Mouse (Mus musculus): ENCODE results near the gene Tmem167. TPM values are rescaled to one million over a fixed set of nuclear protein-coding genes. Genes with fewer than 3 reads are reported as not detected.

Gene Tmem167
- polyA plus RNA-seq, 1 experiment from 2014 or later: 78.5 TPM

DNA sequence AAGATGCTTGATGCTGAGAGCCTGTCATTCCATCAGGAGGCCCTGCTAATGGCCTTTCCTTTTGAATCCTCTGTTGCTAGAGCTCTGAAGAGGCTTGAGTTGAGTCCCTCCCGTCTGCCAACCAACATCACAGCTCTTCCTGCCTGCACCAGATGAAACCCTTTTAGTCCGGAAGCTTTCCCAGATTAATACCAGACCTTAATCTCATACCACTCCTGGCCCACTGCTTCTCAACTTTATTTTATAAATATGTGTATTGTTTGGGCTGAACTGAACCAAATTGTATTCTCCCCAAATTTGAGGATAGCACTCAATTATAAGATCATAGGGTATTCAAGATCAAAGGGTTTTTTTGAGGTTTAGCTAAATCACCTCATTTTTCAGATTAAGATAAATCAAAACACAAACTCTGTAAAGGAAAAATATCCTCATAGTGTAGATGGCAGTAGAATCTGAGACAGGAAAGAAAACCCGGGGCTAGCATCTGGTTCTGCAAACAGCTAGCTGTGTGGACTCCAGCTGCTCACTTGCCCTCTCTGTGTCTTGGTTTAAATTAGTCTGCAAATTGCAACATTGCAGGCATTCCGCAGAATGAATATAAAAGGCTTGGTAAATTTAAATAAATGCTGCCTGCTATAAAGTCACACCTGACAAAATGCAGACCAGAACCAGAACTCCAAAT lies 81.3 kb downstream of the Tmem167 start:
- no peak overlapping the region for H3K27ac ChIP-seq (ENCODE audit: low read length)
- H3K27me3 ChIP-seq (ENCODE audit: control insufficient read depth, insufficient read depth, low read length): no peaks in the 10 kb centered on the region
- H3K4me2 ChIP-seq (replicated peaks; ENCODE audit: low read depth, low read length): no peak overlapping the region
- no peaks in the 10 kb centered on the region for H3K9me3 ChIP-seq (ENCODE audit: control insufficient read depth, low read depth, low read length)
- no peak overlapping the region for H3K4me3 ChIP-seq (ENCODE audit: low read depth, low read length)
- WGBS: 47% methylated on average over 4 of the region's 4 CpGs
- H3K4me1 ChIP-seq (ENCODE audit: control insufficient read depth, insufficient read depth, low read length): no peaks in the 10 kb centered on the region
- no peaks in the 10 kb centered on the region for H3K36me3 ChIP-seq (ENCODE audit: control insufficient read depth, insufficient read depth, low read length)
- no peak for ATAC-seq (ENCODE audit: insufficient number of reproducible peaks, insufficient read depth, low FRiP score, low read depth)
- no peak overlapping the region for H3K9ac ChIP-seq (replicated peaks; ENCODE audit: low read depth, low read length)

DNA sequence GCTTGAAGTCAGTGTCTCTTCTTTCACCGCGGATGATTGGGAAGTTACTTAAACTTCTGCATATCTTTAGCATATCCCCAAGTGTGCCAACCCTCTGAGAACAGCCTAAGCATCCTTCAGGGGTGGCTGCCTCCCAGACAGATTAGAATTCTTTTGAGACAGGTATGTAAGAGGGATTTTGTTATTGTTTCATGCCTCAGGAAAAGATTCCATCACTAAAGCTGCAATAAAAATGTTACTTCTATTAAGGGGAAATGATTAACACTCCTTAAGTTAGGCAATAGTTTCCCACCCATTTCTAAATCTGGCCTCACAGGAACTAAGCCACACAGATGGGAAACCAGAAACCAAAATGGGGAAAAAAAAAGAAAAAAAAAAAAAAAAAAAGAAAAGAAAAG lies 81.9 kb downstream of the Tmem167 start:
- Histone ChIP-seq H3K4me3 (ENCODE audit: low read depth, low read length) (no peak overlapping the region), H3K27me3 (ENCODE audit: control insufficient read depth, insufficient read depth, low read length) (no peaks in the 10 kb centered on the region), H3K9ac (replicated peaks; ENCODE audit: low read depth, low read length) (no peak overlapping the region), H3K4me1 (ENCODE audit: control insufficient read depth, insufficient read depth, low read length) (no peaks in the 10 kb centered on the region), H3K36me3 (ENCODE audit: control insufficient read depth, insufficient read depth, low read length) (no peaks in the 10 kb centered on the region), H3K4me2 (replicated peaks; ENCODE audit: low read depth, low read length) (no peak overlapping the region), H3K27ac (ENCODE audit: low read length) (no peak overlapping the region), H3K9me3 (ENCODE audit: control insufficient read depth, low read depth, low read length) (no peaks in the 10 kb centered on the region)
- ATAC-seq (ENCODE audit: insufficient number of reproducible peaks, insufficient read depth, low FRiP score, low read depth): no peak
- WGBS: 11% methylated on average over 2 of the region's 2 CpGs

- H3K4me2 ChIP-seq (replicated peaks; ENCODE audit: low read depth, low read length): no peak overlapping the region
- no peak overlapping the region for H3K27ac ChIP-seq (ENCODE audit: low read length)
- no peak overlapping the region for H3K4me3 ChIP-seq (ENCODE audit: low read depth, low read length)
- no peaks in the 10 kb centered on the region for H3K9me3 ChIP-seq (ENCODE audit: control insufficient read depth, low read depth, low read length)
- no peak overlapping the region for H3K9ac ChIP-seq (replicated peaks; ENCODE audit: low read depth, low read length)
- no peak for ATAC-seq (ENCODE audit: insufficient number of reproducible peaks, insufficient read depth, low FRiP score, low read depth)
- H3K27me3 ChIP-seq (ENCODE audit: control insufficient read depth, insufficient read depth, low read length): no peaks in the 10 kb centered on the region
- no peaks in the 10 kb centered on the region for H3K4me1 ChIP-seq (ENCODE audit: control insufficient read depth, insufficient read depth, low read length)
- no peaks in the 10 kb centered on the region for H3K36me3 ChIP-seq (ENCODE audit: control insufficient read depth, insufficient read depth, low read length)
Observed at GRCm38 (mm10) chr13:90171390-90171789, 82.5 kb downstream of the Tmem167 start.

GRCm38 (mm10) chr13:90175662-90176061 lies 86.7 kb downstream of the Tmem167 start:
- no peak overlapping the region for H3K4me2 ChIP-seq (replicated peaks; ENCODE audit: low read depth, low read length)
- no peak overlapping the region for H3K4me3 ChIP-seq (ENCODE audit: low read depth, low read length)
- H3K9ac ChIP-seq (replicated peaks; ENCODE audit: low read depth, low read length): no peak overlapping the region
- H3K27me3 ChIP-seq (ENCODE audit: control insufficient read depth, insufficient read depth, low read length): no peaks in the 10 kb centered on the region
- no peak overlapping the region for H3K27ac ChIP-seq (ENCODE audit: low read length)
- H3K9me3 ChIP-seq (ENCODE audit: control insufficient read depth, low read depth, low read length): no peaks in the 10 kb centered on the region
- H3K4me1 ChIP-seq (ENCODE audit: control insufficient read depth, insufficient read depth, low read length): no peaks in the 10 kb centered on the region
- WGBS: 68% methylated on average over 2 of the region's 2 CpGs
- no peaks in the 10 kb centered on the region for H3K36me3 ChIP-seq (ENCODE audit: control insufficient read depth, insufficient read depth, low read length)
- ATAC-seq (ENCODE audit: insufficient number of reproducible peaks, insufficient read depth, low FRiP score, low read depth): no peak

GRCm38 (mm10) chr13:90182262-90182661 lies 93.3 kb downstream of the Tmem167 start:
- Histone ChIP-seq H3K27ac (ENCODE audit: low read length) (no peak overlapping the region), H3K9ac (replicated peaks; ENCODE audit: low read depth, low read length) (no peak overlapping the region), H3K4me2 (replicated peaks; ENCODE audit: low read depth, low read length) (no peak overlapping the region), H3K4me1 (ENCODE audit: control insufficient read depth, insufficient read depth, low read length) (no peaks in the 10 kb centered on the region), H3K36me3 (ENCODE audit: control insufficient read depth, insufficient read depth, low read length) (no peaks in the 10 kb centered on the region), H3K27me3 (ENCODE audit: control insufficient read depth, insufficient read depth, low read length) (no peaks in the 10 kb centered on the region), H3K9me3 (ENCODE audit: control insufficient read depth, low read depth, low read length) (no peaks in the 10 kb centered on the region), H3K4me3 (ENCODE audit: low read depth, low read length) (no peak overlapping the region)
- ATAC-seq (ENCODE audit: insufficient number of reproducible peaks, insufficient read depth, low FRiP score, low read depth): no peak

DNA sequence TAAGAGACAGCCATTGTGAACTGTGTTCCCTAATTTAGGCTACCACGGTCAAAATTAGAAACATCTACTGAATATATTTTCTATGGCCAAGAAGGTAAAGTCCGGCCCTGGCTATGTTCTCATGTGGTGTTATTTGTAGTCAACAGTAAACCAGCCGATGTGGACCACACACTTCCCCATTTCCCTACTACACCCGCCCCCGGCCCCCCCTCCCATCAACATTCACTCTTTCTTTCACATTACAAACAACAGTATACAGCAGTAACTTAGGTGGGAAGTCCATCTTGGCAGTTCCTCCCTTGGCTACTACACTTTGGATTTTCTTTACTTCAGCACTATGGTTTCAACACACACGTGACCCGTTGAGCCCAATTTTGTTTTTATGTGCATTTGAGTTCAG lies 94.6 kb downstream of the Tmem167 start:
- Histone ChIP-seq H3K9me3 (ENCODE audit: control insufficient read depth, low read depth, low read length) (no peaks in the 10 kb centered on the region), H3K4me1 (ENCODE audit: control insufficient read depth, insufficient read depth, low read length) (no peaks in the 10 kb centered on the region), H3K4me3 (ENCODE audit: low read depth, low read length) (no peak overlapping the region), H3K9ac (replicated peaks; ENCODE audit: low read depth, low read length) (no peak overlapping the region), H3K27me3 (ENCODE audit: control insufficient read depth, insufficient read depth, low read length) (no peaks in the 10 kb centered on the region), H3K27ac (ENCODE audit: low read length) (no peak overlapping the region), H3K4me2 (replicated peaks; ENCODE audit: low read depth, low read length) (no peak overlapping the region), H3K36me3 (ENCODE audit: control insufficient read depth, insufficient read depth, low read length) (no peaks in the 10 kb centered on the region)
- WGBS: 89% methylated on average over 7 of the region's 7 CpGs
- ATAC-seq (ENCODE audit: insufficient number of reproducible peaks, insufficient read depth, low FRiP score, low read depth): no peak

DNA sequence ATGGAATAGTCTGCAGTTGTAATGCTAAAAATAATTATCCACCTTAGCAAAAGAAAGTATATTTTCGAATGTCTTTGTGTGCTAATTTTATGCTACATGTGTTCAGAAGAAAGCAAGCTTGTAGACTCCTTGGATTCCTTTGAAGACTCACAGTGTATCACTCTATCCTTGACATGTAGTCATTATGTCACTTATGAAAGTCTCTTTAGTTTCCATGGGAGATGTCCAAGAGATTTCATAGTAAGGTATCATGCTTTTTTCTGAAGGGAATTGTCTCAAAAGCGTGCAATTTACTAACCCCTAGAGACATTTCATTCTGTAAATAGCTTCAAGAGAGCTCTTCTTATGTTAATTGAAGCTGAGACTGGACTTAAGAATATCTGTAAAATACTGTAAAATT lies 97.8 kb downstream of the Tmem167 start:
- ATAC-seq (ENCODE audit: insufficient number of reproducible peaks, insufficient read depth, low FRiP score, low read depth): no peak
- WGBS: 83% methylated on average over 2 of the region's 2 CpGs
- no peaks in the 10 kb centered on the region for H3K36me3 ChIP-seq (ENCODE audit: control insufficient read depth, insufficient read depth, low read length)
- H3K4me3 ChIP-seq (ENCODE audit: low read depth, low read length): no peak overlapping the region
- H3K27me3 ChIP-seq (ENCODE audit: control insufficient read depth, insufficient read depth, low read length): no peaks in the 10 kb centered on the region
- H3K27ac ChIP-seq (ENCODE audit: low read length): no peak overlapping the region
- no peaks in the 10 kb centered on the region for H3K9me3 ChIP-seq (ENCODE audit: control insufficient read depth, low read depth, low read length)
- no peaks in the 10 kb centered on the region for H3K4me1 ChIP-seq (ENCODE audit: control insufficient read depth, insufficient read depth, low read length)
- H3K4me2 ChIP-seq (replicated peaks; ENCODE audit: low read depth, low read length): no peak overlapping the region
- no peak overlapping the region for H3K9ac ChIP-seq (replicated peaks; ENCODE audit: low read depth, low read length)

GRCm38 (mm10) chr13:90188021-90188420 lies 99.1 kb downstream of the Tmem167 start:
- WGBS: 26% methylated on average over 1 of the region's 1 CpGs

GRCm38 (mm10) chr13:90191794-90192193 lies 102.9 kb downstream of the Tmem167 start:
- no peaks in the 10 kb centered on the region for H3K27me3 ChIP-seq (ENCODE audit: control insufficient read depth, insufficient read depth, low read length)
- H3K27ac ChIP-seq (ENCODE audit: low read length): no peak overlapping the region
- 54% methylated on average over 6 of the region's 6 CpGs for WGBS
- ATAC-seq (ENCODE audit: insufficient number of reproducible peaks, insufficient read depth, low FRiP score, low read depth): no peak
- no peaks in the 10 kb centered on the region for H3K4me1 ChIP-seq (ENCODE audit: control insufficient read depth, insufficient read depth, low read length)
- no peaks in the 10 kb centered on the region for H3K36me3 ChIP-seq (ENCODE audit: control insufficient read depth, insufficient read depth, low read length)
- H3K9ac ChIP-seq (replicated peaks; ENCODE audit: low read depth, low read length): no peak overlapping the region
- H3K9me3 ChIP-seq (ENCODE audit: control insufficient read depth, low read depth, low read length): no peaks in the 10 kb centered on the region
- H3K4me2 ChIP-seq (replicated peaks; ENCODE audit: low read depth, low read length): no peak overlapping the region
- H3K4me3 ChIP-seq (ENCODE audit: low read depth, low read length): no peak overlapping the region

More at GRCm38 (mm10) chr13:90188021-90188420, 99.1 kb downstream of the Tmem167 start:
- Histone ChIP-seq H3K27me3 (ENCODE audit: control insufficient read depth, insufficient read depth, low read length) (no peaks in the 10 kb centered on the region), H3K36me3 (ENCODE audit: control insufficient read depth, insufficient read depth, low read length) (no peaks in the 10 kb centered on the region), H3K4me3 (ENCODE audit: low read depth, low read length) (no peak overlapping the region), H3K4me1 (ENCODE audit: control insufficient read depth, insufficient read depth, low read length) (no peaks in the 10 kb centered on the region), H3K9me3 (ENCODE audit: control insufficient read depth, low read depth, low read length) (no peaks in the 10 kb centered on the region), H3K9ac (replicated peaks; ENCODE audit: low read depth, low read length) (no peak overlapping the region), H3K4me2 (replicated peaks; ENCODE audit: low read depth, low read length) (no peak overlapping the region), H3K27ac (ENCODE audit: low read length) (no peak overlapping the region)
- no peak; the same call in 1 of the 2 replicates for ATAC-seq (ENCODE audit: insufficient number of reproducible peaks, insufficient read depth, low FRiP score, low read depth)
